Mouse (Mus musculus) heart, embryonic 16.5 days (tissue): ENCODE measurements around the gene Gcnt7. TPM values are rescaled to one million over a fixed set of nuclear protein-coding genes. Genes with fewer than 3 reads are reported as not detected.

Experiments
- ATAC-seq: fragments of 200-750 bp; cut with Nextera tagmentation; replicated peaks from 2 replicates; pipeline ENCODE4 v1.8.0; 2017; ENCODE audit warnings: moderate number of reproducible peaks; ENCODE audit not compliant: insufficient read depth, low FRiP score; ENCODE audit errors: extremely low read depth
- H3K27ac ChIP-seq: fragments of 300-500 bp; sonication (generic); 2 replicates; pipeline ENCODE4 v1.5.1; 2014; ENCODE audit warnings: mild to moderate bottlenecking, low read length, control low read depth, moderate library complexity
- H3K27me3 ChIP-seq: fragments of 300-500 bp; sonication (generic); 2 replicates; pipeline ENCODE4 v1.6.1; 2014; ENCODE audit warnings: low read length, mixed read lengths; ENCODE audit not compliant: control insufficient read depth, insufficient read depth
- H3K36me3 ChIP-seq: fragments of 300-500 bp; sonication (generic); 2 replicates; pipeline ENCODE4 v1.6.1; 2014; ENCODE audit not compliant: control insufficient read depth, insufficient read depth
- H3K4me1 ChIP-seq: fragments of 300-500 bp; sonication (generic); 2 replicates; pipeline ENCODE4 v1.6.1; 2014; ENCODE audit warnings: low read length, mixed read lengths; ENCODE audit not compliant: control insufficient read depth, insufficient read depth
- H3K4me2 ChIP-seq: fragments of 300-500 bp; sonication (generic); 2 replicates; pipeline ENCODE4 v1.6.1; 2014; ENCODE audit warnings: low read depth, mild to moderate bottlenecking, control low read depth, low read length
- H3K4me3 ChIP-seq: fragments of 300-500 bp; sonication (generic); 2 replicates; pipeline ENCODE4 v1.5.1; 2014; ENCODE audit warnings: mild to moderate bottlenecking, control low read depth, low read length
- H3K9ac ChIP-seq: fragments of 300-500 bp; sonication (generic); 2 replicates; pipeline ENCODE4 v1.6.1; 2014; ENCODE audit warnings: low read length, control low read depth
- H3K9me3 ChIP-seq: fragments of 300-500 bp; sonication (generic); replicated peaks from 2 replicates; pipeline ENCODE4 v1.6.1; 2016; ENCODE audit warnings: low read length; ENCODE audit not compliant: control insufficient read depth
- WGBS: fragments of 180-500 bp; shearing (Covaris S2); extraction: QIAGEN DNeasy Blood & Tissue Kit; methylation state at CpG from one replicate; pipeline ENCODE4 v1.1.7; 2014; 5-methylcytosine and 5-hydroxymethylcytosine counted together
- polyA plus RNA-seq: library from polyadenylated mRNA; unstranded; fragments of >200 nt; fragmentation: Nextera tagmentation; extraction: Ambion mirVana; gene quantifications from 2 replicates; pipeline ENCODE4 v1.2.1, GENCODE M21; 2015

The Gcnt7 gene
- polyA plus RNA-seq, 1 experiment from 2014 or later, result 1.4 TPM

DNA sequence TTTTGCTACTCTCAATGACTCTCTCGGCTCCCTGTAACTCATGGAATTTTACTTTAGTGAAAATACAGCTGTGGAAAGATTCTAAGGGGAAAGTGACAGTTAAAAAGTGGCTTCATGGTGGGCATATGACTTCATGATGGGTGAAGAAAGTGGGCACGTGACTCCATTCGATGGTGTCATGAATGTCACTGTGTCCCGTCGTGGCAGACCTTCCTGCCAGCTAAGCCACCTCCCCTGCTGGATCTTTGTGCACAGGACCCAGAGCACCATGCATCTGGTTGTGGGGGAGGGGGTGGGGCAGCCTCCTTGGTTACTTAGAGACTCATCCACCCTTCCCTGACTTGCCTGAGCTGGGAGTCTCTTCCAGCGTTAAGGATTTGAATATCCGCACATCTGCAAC is 54.2 kb downstream of the Gcnt7 start:
- no peaks in the 10 kb centered on the region for H3K9me3 ChIP-seq
- H3K27me3 ChIP-seq, result no peaks in the 10 kb centered on the region
- H3K4me3 ChIP-seq, result no peak overlapping the region
- H3K9ac ChIP-seq, result no peak overlapping the region
- WGBS, result 59% methylated on average over 7 of the region's 7 CpGs
- H3K4me2 ChIP-seq, result no peak overlapping the region
- peaks cover 9% of the 10 kb centered on the region; the same call in 1 of the 2 replicates for H3K4me1 ChIP-seq
- no peaks in the 10 kb centered on the region for H3K36me3 ChIP-seq
- ATAC-seq, result no peak
- H3K27ac ChIP-seq, result no peak overlapping the region

DNA sequence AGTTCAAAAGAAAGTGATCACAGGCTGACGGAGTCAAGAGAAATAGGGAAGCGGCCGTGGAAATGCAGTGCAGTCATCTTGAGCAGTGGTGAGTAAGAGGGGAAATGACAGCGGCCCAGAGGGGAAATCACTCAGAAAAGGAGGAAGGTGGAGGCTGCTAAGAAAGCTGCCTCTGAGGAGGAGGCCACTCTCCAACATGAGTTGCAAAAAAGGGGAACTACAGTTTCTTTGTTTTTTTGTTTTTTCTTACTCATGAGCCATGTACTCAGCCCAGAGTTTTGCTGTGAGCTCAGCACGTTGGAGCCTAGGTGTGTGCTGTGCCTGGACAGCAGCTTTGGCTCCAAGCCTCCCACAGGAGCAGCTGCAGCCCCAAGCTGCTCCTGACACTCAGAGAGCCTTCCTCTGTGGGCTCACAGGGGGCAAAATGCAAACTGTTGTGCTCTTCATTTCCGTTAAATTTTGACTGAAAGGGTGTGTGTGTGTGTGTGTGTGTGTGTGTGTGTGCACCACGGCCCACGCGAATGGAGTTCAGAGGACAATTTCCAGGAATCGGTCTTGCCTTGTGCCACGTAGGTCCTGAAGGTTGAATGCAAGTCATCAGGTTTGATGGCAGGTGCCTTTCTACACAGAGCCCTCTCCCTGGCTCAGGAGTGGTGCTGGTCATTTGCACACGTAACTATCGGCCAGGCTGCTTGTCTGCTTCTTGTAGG is 57.1 kb downstream of the Gcnt7 start:
- no peak for ATAC-seq
- 58% methylated on average over 13 of the region's 13 CpGs for WGBS
- H3K27ac ChIP-seq, result peak overlapping the region; percentile 43

More for the DNA sequence above, 57.1 kb downstream of the Gcnt7 start:
- Histone ChIP-seq H3K9me3 (no peaks in the 10 kb centered on the region), H3K9ac (no peak overlapping the region), H3K4me2 (no peak overlapping the region), H3K36me3 (no peaks in the 10 kb centered on the region), H3K27me3 (no peaks in the 10 kb centered on the region), H3K4me3 (no peak overlapping the region), H3K4me1 (peaks cover 9% of the 10 kb centered on the region; the same call in 1 of the 2 replicates)

Other genes starting within 250 kb of the Gcnt7 start
- gene Mc3r, start 210.1 kb downstream of the Gcnt7 start, polyA plus RNA-seq, result not detected in 2 replicates
- gene Fam210b, start 113.0 kb downstream of the Gcnt7 start, polyA plus RNA-seq, result 13.3 and 15.0 TPM in 2 replicates
- gene Aurka, start 88.1 kb downstream of the Gcnt7 start, polyA plus RNA-seq, result 88.1 and 92.4 TPM in 2 replicates
- gene Cstf1, start 87.9 kb downstream of the Gcnt7 start, polyA plus RNA-seq, result 24.5 and 32.2 TPM in 2 replicates
- gene Cass4, start 64.8 kb downstream of the Gcnt7 start, polyA plus RNA-seq, result 1.0 TPM in 2 replicates
- 53.2 and 60.5 TPM in 2 replicates for gene Rtf2, start 18.0 kb downstream of the Gcnt7 start, polyA plus RNA-seq
- 0.21 TPM in 1 of 2 replicates, not detected in the other for gene Fam209, start 13.9 kb upstream of the Gcnt7 start, polyA plus RNA-seq
- gene Tfap2c, start 91.0 kb upstream of the Gcnt7 start, polyA plus RNA-seq, result 0.15 and 0.22 TPM in 2 replicates